Mouse (Mus musculus) monocyte, adult 59 days (primary cell): ENCODE data around the gene Grid2. TPM values are rescaled to one million over a fixed set of nuclear protein-coding genes. Genes with fewer than 3 reads are reported as not detected.

Source experiments
- total RNA-seq, 2 experiments: library from RNA; stranded (reverse); gene quantifications; one replicate each; pipeline ENCODE4 v1.2.4; 2023

Gene Grid2
- not detected for total RNA-seq

GRCm38 (mm10) chr6:63255826-63256555 is at the start of gene Grid2:
TSS of gene Grid2 (plus strand) at chr6:63255876.

GRCm38 (mm10) chr6:64728499-64729198 is 1473.0 kb downstream of the Grid2 start, which contains the start of gene Atoh1:
TSS of gene Atoh1 (plus strand) at chr6:64729125.

